Mouse (Mus musculus): Measurements from ENCODE around the gene Pon3. TPM values are rescaled to one million over a fixed set of nuclear protein-coding genes. Genes with fewer than 3 reads are reported as not detected.

Gene Pon3
- polyA plus RNA-seq, 1 experiment from 2014 or later = 4.5 TPM

- no peaks in the 10 kb centered on the region for H3K27me3 ChIP-seq (ENCODE audit: poor library complexity, severe bottlenecking)
- 86% methylated on average over 7 of the region's 7 CpGs for WGBS
These were observed 26.3 kb upstream of the Pon3 start for GRCm38 (mm10) chr6:5282418-5282817.

DNA sequence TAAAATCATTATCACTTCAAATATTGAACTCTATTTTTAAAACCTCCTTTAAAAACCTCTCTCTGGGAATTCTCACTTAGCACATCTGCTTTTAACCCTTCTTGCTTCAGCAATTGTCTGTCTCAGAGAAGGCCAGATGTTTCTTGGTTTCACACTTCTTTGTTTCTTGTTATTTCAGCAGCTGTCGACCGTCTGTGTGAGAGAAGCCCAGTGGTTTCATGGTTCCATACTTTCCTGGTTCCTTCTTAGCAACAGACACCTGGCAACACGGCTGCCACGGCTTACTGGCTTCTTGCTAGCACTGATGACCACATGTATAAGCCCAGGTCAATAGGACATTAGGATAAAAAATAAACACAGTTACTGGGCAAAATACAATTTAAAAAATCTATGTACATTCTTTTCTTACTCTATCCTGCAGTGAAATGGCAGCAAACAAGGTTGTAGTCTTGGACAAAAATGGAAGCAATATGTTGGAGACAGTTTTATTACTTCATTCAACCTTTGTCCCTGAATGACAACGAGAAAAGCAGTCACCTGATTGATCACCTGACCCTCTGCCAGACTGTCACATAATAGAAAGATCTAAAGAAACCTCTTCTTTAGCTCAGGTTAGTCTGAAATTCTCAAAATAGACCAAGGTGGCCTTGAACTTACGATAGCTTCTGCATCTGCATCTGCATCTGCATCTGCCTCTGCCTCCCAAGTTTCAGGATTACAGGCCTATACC lies 24.7 kb upstream of the Pon3 start:
- peaks cover 29% of the 10 kb centered on the region for H3K4me1 ChIP-seq
- peaks cover 22% of the 10 kb centered on the region for H3K36me3 ChIP-seq (replicated peaks)
- no peak overlapping the region for H3K27ac ChIP-seq
- H3K9me3 ChIP-seq = no peaks in the 10 kb centered on the region
- no peak for DNase-seq (ENCODE audit: extremely low spot score, low spot score)
- WGBS = 73% methylated on average over 6 of the region's 6 CpGs
- H3K4me3 ChIP-seq = no peak overlapping the region
- no peaks in the 10 kb centered on the region for H3K27me3 ChIP-seq (ENCODE audit: poor library complexity, severe bottlenecking)

More at GRCm38 (mm10) chr6:5282418-5282817, 26.3 kb upstream of the Pon3 start:
- no peak for DNase-seq (ENCODE audit: extremely low spot score, low spot score)
- Histone ChIP-seq H3K9me3 (no peaks in the 10 kb centered on the region), H3K27ac (no peak overlapping the region), H3K36me3 (replicated peaks) (peaks cover 6% of the 10 kb centered on the region), H3K4me3 (no peak overlapping the region), H3K4me1 (peaks cover 29% of the 10 kb centered on the region)

- DNase-seq (ENCODE audit: extremely low spot score, low spot score) = no peak
- 63% methylated on average over 5 of the region's 5 CpGs for WGBS
- H3K4me3 ChIP-seq = no peak overlapping the region
These were observed 21.9 kb upstream of the Pon3 start for GRCm38 (mm10) chr6:5277972-5278371.

GRCm38 (mm10) chr6:5269641-5270040 lies 13.6 kb upstream of the Pon3 start:
- H3K4me3 ChIP-seq = no peak overlapping the region
- no peak for DNase-seq (ENCODE audit: extremely low spot score, low spot score)
- no peaks in the 10 kb centered on the region for H3K27me3 ChIP-seq (ENCODE audit: poor library complexity, severe bottlenecking)
- H3K27ac ChIP-seq = no peak overlapping the region
- 90% methylated on average over 6 of the region's 6 CpGs for WGBS
- H3K9me3 ChIP-seq = no peaks in the 10 kb centered on the region
- H3K36me3 ChIP-seq (replicated peaks) = peaks cover 34% of the 10 kb centered on the region
- H3K4me1 ChIP-seq = no peaks in the 10 kb centered on the region

More at GRCm38 (mm10) chr6:5277972-5278371, 21.9 kb upstream of the Pon3 start:
- H3K9me3 ChIP-seq = no peaks in the 10 kb centered on the region
- peaks cover 29% of the 10 kb centered on the region for H3K4me1 ChIP-seq
- peaks cover 27% of the 10 kb centered on the region for H3K36me3 ChIP-seq (replicated peaks)
- H3K27ac ChIP-seq = no peak overlapping the region
- H3K27me3 ChIP-seq (ENCODE audit: poor library complexity, severe bottlenecking) = no peaks in the 10 kb centered on the region

DNA sequence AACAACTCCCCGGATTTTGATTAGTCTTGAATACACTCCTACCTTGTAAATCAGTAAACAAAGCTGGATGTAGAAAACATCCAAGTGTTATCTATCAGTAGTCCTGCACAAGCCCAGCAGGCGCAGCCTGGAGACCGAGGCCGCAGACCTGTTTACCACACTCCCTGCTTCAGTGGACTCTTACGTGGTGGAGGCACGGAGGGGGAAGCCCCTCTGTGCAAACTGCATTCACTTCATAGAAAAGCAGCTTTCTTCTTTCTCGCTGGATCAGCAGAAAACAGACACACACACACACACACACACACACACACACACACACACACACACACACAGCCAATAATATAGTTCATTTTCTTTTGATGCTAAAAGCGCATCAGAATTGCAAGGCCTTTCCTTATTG lies 8.7 kb upstream of the Pon3 start:
- 79% methylated on average over 8 of the region's 8 CpGs for WGBS
- Histone ChIP-seq H3K27ac (no peak overlapping the region), H3K4me1 (no peaks in the 10 kb centered on the region), H3K36me3 (replicated peaks) (peaks cover 15% of the 10 kb centered on the region), H3K4me3 (no peak overlapping the region), H3K27me3 (ENCODE audit: poor library complexity, severe bottlenecking) (no peaks in the 10 kb centered on the region), H3K9me3 (no peaks in the 10 kb centered on the region)
- no peak for DNase-seq (ENCODE audit: extremely low spot score, low spot score)

DNA sequence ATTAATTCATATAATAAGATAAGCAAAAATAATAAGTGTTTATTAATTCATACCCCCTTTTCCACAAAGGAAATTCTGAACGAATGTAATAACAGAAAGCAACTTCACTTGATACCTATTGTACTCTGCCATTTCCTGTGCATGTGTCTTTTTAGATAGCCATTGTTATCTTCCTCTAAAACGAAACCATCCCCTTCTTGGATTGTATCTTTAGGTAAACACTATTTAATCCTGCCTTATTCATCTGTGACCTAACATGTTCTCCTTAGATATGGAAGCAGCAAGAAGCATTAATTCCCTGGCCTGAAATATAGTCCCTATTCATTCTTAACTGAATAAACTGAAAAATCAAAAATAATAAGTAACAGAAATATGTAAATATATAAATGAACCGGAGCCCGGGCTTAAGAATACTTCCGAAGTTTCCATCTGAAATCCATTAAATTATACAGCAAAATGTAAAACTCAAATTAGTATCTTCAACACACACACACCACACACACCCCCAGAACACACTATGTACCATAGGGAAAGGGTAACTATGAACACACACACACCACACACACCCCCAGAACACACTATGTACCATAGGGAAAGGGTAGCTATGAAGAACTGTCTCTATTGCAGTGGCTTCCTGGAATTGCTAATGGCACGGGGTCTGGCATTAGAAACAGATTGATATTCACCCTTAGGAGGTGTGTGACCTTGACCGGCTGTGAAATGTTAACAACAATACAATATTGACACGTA lies 7.3 kb upstream of the Pon3 start:
- Histone ChIP-seq H3K27ac (no peak overlapping the region), H3K9me3 (no peaks in the 10 kb centered on the region), H3K4me1 (no peaks in the 10 kb centered on the region), H3K4me3 (no peak overlapping the region), H3K36me3 (replicated peaks) (peaks cover 9% of the 10 kb centered on the region; the same call in 1 of the 2 replicates), H3K27me3 (ENCODE audit: poor library complexity, severe bottlenecking) (no peaks in the 10 kb centered on the region)
- 89% methylated on average over 8 of the region's 8 CpGs for WGBS
- DNase-seq (ENCODE audit: extremely low spot score, low spot score) = no peak

DNA sequence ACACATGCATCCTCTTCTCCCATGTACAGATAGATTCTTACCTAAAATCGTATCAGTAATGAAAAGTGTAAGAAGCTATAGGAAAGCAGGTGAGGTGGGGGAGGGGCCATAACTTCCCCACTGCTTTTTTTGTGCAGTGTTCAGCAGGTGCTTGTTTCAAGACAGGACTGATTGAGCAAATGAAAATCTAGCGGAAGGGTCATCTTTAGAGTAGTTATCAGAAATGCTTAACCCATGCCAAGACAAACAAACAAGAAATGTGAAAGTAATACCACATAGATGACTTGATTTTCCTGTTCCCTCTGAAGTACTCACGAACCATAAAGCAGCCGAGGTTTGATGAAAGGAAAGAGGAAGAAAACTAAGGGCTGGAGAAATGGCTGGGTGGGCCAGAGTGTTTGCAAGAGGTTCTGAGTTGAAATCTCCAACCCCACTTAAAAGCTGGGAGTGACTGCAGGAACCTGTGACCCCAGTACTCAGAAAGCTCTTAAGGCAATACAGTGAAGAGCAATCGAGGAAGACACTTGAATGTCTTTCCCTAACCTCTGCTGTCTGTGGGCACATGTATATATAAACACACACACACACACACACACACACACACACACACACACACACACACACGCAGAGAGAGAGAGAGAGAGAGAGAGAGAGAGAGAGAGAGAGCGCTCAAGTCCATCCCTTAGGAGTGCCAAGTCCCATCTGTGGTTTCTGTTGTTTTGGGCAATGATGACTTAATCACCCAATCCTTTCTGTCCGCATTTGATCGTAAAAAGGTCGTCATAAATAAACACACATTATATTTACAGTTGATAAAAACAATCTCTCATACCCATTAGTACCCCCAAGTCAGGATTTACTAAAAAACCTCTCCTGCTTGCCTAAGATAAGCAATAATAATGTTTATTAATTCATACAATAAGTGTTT lies 6.5 kb upstream of the Pon3 start:
- no peaks in the 10 kb centered on the region for H3K4me1 ChIP-seq
- peaks cover 5% of the 10 kb centered on the region; the same call in 1 of the 2 replicates for H3K36me3 ChIP-seq (replicated peaks)
- no peak overlapping the region for H3K27ac ChIP-seq
- no peak overlapping the region for H3K4me3 ChIP-seq
- no peaks in the 10 kb centered on the region for H3K9me3 ChIP-seq
- DNase-seq (ENCODE audit: extremely low spot score, low spot score) = no peak
- WGBS = 89% methylated on average over 9 of the region's 10 CpGs
- no peaks in the 10 kb centered on the region for H3K27me3 ChIP-seq (ENCODE audit: poor library complexity, severe bottlenecking)

DNA sequence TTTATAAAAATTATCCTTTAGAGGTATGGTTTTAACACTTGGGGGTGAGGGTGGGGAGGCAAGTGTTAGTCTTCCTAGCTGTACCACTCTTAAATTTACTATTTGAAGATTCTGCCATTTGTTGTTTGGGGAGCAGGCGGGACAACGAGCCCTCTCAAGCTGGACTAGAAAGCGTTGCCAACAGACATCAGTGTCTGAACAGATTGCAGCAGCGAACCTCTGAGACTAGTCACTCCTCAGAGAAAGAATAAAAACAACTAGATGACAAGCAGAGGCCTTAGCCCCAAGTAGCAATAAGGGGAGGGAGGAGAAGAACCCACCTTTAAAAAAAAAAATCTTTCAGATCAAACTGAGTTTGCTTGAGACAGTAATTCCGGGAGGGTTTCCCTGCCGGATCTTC lies 795 bp downstream of the Pon3 start:
- no peaks in the 10 kb centered on the region for H3K27me3 ChIP-seq (ENCODE audit: poor library complexity, severe bottlenecking)
- H3K27ac ChIP-seq = no peak overlapping the region
- H3K4me3 ChIP-seq = 0 out of 2 replicates have a peak overlapping the region, but pooled peaks have one; percentile 47
- WGBS = 80% methylated on average over 6 of the region's 6 CpGs
- H3K4me1 ChIP-seq = peaks cover 15% of the 10 kb centered on the region
- no peaks in the 10 kb centered on the region for H3K9me3 ChIP-seq
- H3K36me3 ChIP-seq (replicated peaks) = no peaks in the 10 kb centered on the region
- DNase-seq (ENCODE audit: extremely low spot score, low spot score) = no peak

DNA sequence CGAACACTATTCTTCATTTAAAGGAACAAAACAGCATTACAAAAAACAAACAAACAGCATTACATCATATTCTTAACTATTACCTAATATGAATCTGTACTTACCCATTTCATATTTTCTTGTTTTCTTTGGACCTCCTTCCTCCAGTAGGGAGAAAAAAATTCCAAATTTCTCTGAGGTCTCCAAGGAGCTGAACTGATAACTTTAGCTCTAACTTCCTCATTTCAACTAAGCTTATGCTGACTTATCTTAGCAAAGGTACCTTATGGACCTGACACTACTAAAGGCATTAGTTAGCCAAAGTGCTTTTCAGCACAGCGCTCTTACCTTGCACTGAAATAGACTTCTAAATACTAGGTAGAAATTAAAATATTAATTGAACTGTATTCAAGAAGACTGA lies 1.2 kb downstream of the Pon3 start:
- no peaks in the 10 kb centered on the region for H3K36me3 ChIP-seq (replicated peaks)
- no peak for DNase-seq (ENCODE audit: extremely low spot score, low spot score)
- peaks cover 15% of the 10 kb centered on the region for H3K4me1 ChIP-seq
- no peak overlapping the region for H3K27ac ChIP-seq
- WGBS = 92% methylated on average over 2 of the region's 2 CpGs
- no peak overlapping the region for H3K4me3 ChIP-seq
- H3K27me3 ChIP-seq (ENCODE audit: poor library complexity, severe bottlenecking) = no peaks in the 10 kb centered on the region
- H3K9me3 ChIP-seq = no peaks in the 10 kb centered on the region

- no peaks in the 10 kb centered on the region for H3K27me3 ChIP-seq (ENCODE audit: poor library complexity, severe bottlenecking)
- H3K36me3 ChIP-seq (replicated peaks) = no peaks in the 10 kb centered on the region
- WGBS = 93% methylated on average over 6 of the region's 6 CpGs
- no peak overlapping the region for H3K27ac ChIP-seq
- H3K4me1 ChIP-seq = no peaks in the 10 kb centered on the region
- H3K9me3 ChIP-seq = no peaks in the 10 kb centered on the region
- no peak for DNase-seq (ENCODE audit: extremely low spot score, low spot score)
- no peak overlapping the region for H3K4me3 ChIP-seq
These were observed 10.2 kb downstream of the Pon3 start for GRCm38 (mm10) chr6:5245926-5246325.

- no peaks in the 10 kb centered on the region for H3K27me3 ChIP-seq (ENCODE audit: poor library complexity, severe bottlenecking)
- H3K4me3 ChIP-seq = no peak overlapping the region
- no peaks in the 10 kb centered on the region for H3K36me3 ChIP-seq (replicated peaks)
- DNase-seq (ENCODE audit: extremely low spot score, low spot score) = no peak
- H3K27ac ChIP-seq = no peak overlapping the region
- H3K9me3 ChIP-seq = no peaks in the 10 kb centered on the region
- WGBS = 96% methylated on average over 3 of the region's 3 CpGs
- H3K4me1 ChIP-seq = peaks cover 10% of the 10 kb centered on the region; the same call in 1 of the 2 replicates
These were observed 17.3 kb downstream of the Pon3 start for GRCm38 (mm10) chr6:5238799-5239198.

GRCm38 (mm10) chr6:5237510-5237909 lies 18.6 kb downstream of the Pon3 start:
- Histone ChIP-seq H3K9me3 (no peaks in the 10 kb centered on the region), H3K27ac (no peak overlapping the region), H3K4me1 (peaks cover 10% of the 10 kb centered on the region; the same call in 1 of the 2 replicates), H3K27me3 (ENCODE audit: poor library complexity, severe bottlenecking) (no peaks in the 10 kb centered on the region), H3K36me3 (replicated peaks) (no peaks in the 10 kb centered on the region), H3K4me3 (no peak overlapping the region)
- DNase-seq (ENCODE audit: extremely low spot score, low spot score) = no peak
- 92% methylated on average over 4 of the region's 4 CpGs for WGBS
